Mouse (Mus musculus) erythroid progenitor cell, adult 5-6 weeks (primary cell): Measurements from ENCODE around the gene Dock7. TPM values are rescaled to one million over a fixed set of nuclear protein-coding genes. Genes with fewer than 3 reads are reported as not detected.
A peak's percentile ranks its signal among the peaks of the same experiment; 100 is the strongest.

Experiments
- ATAC-seq: replicated peaks from 2 replicates; pipeline ENCODE4 v1.8.0; 2016; ENCODE audit warnings: moderate number of reproducible peaks, mild to moderate bottlenecking, moderate TSS enrichment, inconsistent platforms; ENCODE audit not compliant: poor library complexity, low FRiP score, severe bottlenecking
- total RNA-seq, 2 experiments: library from RNA; stranded (forward) in 1 of 2; stranded (reverse) in 1 of 2; fragments of 150-400 nt in 1 of 2; fragments of 186-747, 209-891 nt in 1 of 2; gene quantifications; 2 replicates each; pipeline versions ENCODE4 v1.2.3 to v1.2.4; 2015 to 2017; ENCODE audit warnings: low replicate concordance in 2 of 2

Gene Dock7
- total RNA-seq, 2 experiments from 2014 or later: 2.5 to 11.2 TPM

- ATAC-seq: no peak
Observed at GRCm38 (mm10) chr4:99122786-99123185, 2.1 kb upstream of the Dock7 start.

- no peak for ATAC-seq
Observed at GRCm38 (mm10) chr4:99122047-99122446, 1.3 kb upstream of the Dock7 start.

GRCm38 (mm10) chr4:99121123-99121755 is 524 bp upstream of the Dock7 start:
- ATAC-seq: no peak

GRCm38 (mm10) chr4:99119051-99119450 is 1.7 kb downstream of the Dock7 start:
- no peak for ATAC-seq

GRCm38 (mm10) chr4:99115797-99116196 is 4.9 kb downstream of the Dock7 start:
- no peak for ATAC-seq

GRCm38 (mm10) chr4:99111670-99112069 is 9.0 kb downstream of the Dock7 start:
- ATAC-seq: no peak

GRCm38 (mm10) chr4:99108817-99109216 is 11.9 kb downstream of the Dock7 start:
- ATAC-seq: no peak

GRCm38 (mm10) chr4:99102846-99103245 is 17.9 kb downstream of the Dock7 start:
- no peak for ATAC-seq

- ATAC-seq: no peak
Observed at GRCm38 (mm10) chr4:99100724-99101123, 20.0 kb downstream of the Dock7 start.

- no peak for ATAC-seq
Observed at GRCm38 (mm10) chr4:99091777-99092176, 28.9 kb downstream of the Dock7 start.

- no peak for ATAC-seq
Observed at GRCm38 (mm10) chr4:99091151-99091701, 29.5 kb downstream of the Dock7 start.

GRCm38 (mm10) chr4:99087760-99088485 is 32.8 kb downstream of the Dock7 start:
- ATAC-seq: peak; percentile 50

GRCm38 (mm10) chr4:99083862-99084261 is 36.9 kb downstream of the Dock7 start:
- ATAC-seq: no peak

- ATAC-seq: no peak
Observed at GRCm38 (mm10) chr4:99081169-99081568, 39.5 kb downstream of the Dock7 start.

GRCm38 (mm10) chr4:99078005-99078404 is 42.7 kb downstream of the Dock7 start:
- no peak for ATAC-seq

GRCm38 (mm10) chr4:99068806-99069205 is 51.9 kb downstream of the Dock7 start:
- ATAC-seq: no peak

- no peak for ATAC-seq
Observed at GRCm38 (mm10) chr4:99064524-99064923, 56.2 kb downstream of the Dock7 start.

- ATAC-seq: no peak
Observed at GRCm38 (mm10) chr4:99048581-99048980, 72.1 kb downstream of the Dock7 start.

- no peak for ATAC-seq
Observed at GRCm38 (mm10) chr4:99046471-99046870, 74.2 kb downstream of the Dock7 start.

- no peak for ATAC-seq
Observed at GRCm38 (mm10) chr4:99044854-99045253, 75.9 kb downstream of the Dock7 start.

- ATAC-seq: no peak
Observed at GRCm38 (mm10) chr4:99032921-99033320, 87.8 kb downstream of the Dock7 start.
